Mouse (Mus musculus): ENCODE measurements around the gene Enpp4.

GRCm38 (mm10) chr17:44101961-44102360 is 3.6 kb downstream of the Enpp4 start:
- no peak for TF ChIP-seq TAL1 (IDR thresholded peaks at IDR 0.05; ENCODE audit: low read length)
- no peak for TF ChIP-seq GATA1 (IDR thresholded peaks at IDR 0.05; ENCODE audit: low read length)
